In the genomic region with DNA sequence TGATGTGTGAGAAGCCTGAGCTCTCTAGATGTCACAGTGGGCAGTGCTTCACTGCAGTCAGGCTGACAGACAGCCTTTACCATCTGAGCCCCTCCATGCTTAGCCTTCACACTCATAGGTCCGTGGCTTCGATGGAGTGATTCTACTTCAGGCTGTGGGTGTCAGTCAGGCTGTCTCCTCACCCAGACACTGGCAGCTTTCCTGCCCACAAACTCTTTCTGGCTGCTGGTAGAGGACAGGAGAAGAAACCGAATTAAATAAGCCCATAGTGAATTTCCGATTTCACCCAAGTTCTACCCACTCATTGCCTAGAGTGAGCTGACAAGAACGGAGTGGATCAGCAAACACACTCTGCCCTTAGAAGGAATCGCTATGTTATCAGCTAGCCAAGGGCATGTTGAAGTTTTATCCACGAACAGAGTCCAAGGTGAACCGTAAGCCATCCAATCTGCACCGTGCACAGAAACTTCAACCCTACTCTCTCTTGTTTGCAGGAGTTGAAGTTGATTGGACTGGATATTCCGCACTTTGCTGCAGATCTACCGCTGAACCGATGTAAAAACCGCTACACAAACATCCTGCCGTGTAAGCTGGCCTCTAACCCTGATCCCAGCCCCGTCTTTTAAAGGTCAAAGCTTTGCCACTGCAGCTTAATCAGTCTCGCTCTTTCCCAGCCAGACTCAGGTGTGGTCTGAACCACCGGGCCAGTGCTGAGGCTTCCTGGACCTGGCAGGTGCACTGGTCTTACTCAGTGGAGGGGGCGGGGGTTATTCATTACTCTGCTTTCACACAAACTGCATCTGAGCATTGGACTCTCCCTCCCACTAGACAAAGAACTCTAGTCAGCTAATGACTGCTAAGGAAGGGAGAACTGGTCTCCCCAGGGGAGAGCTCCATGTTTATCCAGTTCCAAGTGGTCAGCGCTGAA, we compare ENCODE assay signal across 18 mouse cellular contexts.
DNase-seq lines count a peak whose midpoint lies in the region; ATAC-seq and TF ChIP-seq lines count a peak whose summit lies in the region.
"Had no signal": no experiment of that assay in that cellular context is flagged by ENCODE, and none has a peak within 500 bp of the region (broad histone marks: within the 10 kb centered on the region; RNA-seq: fewer than 3 reads in every experiment).

No protein-coding gene starts in this region.

- 68% methylated on average over 19 of the region's 19 CpGs for WGBS in kidney, embryonic 15.5 days
- WGBS in limb, embryonic 15.5 days = 81% methylated on average over 19 of the region's 19 CpGs
- WGBS in limb, embryonic 10.5 days = 88% methylated on average over 19 of the region's 19 CpGs
- 62% methylated on average over 19 of the region's 19 CpGs for WGBS in intestine, embryonic 16.5 days
- WGBS in hindbrain, postnatal 0 days = 87% methylated on average over 19 of the region's 19 CpGs

- TF ChIP-seq CTCF in hindbrain, postnatal 0 days (IDR thresholded peaks at IDR 0.05; ENCODE audit: low read depth) = no peak

- no peaks in the 10 kb centered on the region for H3K36me3 ChIP-seq in kidney, embryonic 15.5 days
- H3K36me3 ChIP-seq in limb, embryonic 15.5 days = no peaks in the 10 kb centered on the region
- H3K36me3 ChIP-seq in limb, embryonic 10.5 days = no peaks in the 10 kb centered on the region
- H3K36me3 ChIP-seq in intestine, embryonic 16.5 days (ENCODE audit: control insufficient read depth, insufficient read depth, low read length) = no peaks in the 10 kb centered on the region
- H3K36me3 ChIP-seq in hindbrain, postnatal 0 days (ENCODE audit: insufficient read depth, low read length) = 0 out of 2 replicates have a peak, but pooled peaks cover 6% of the 10 kb centered on the region

- no peak overlapping the region for H3K4me2 ChIP-seq in kidney, embryonic 15.5 days
- no peak overlapping the region for H3K4me2 ChIP-seq in limb, embryonic 15.5 days
- 0 out of 2 replicates have a peak overlapping the region, but pooled peaks have one; percentile 6 for H3K4me2 ChIP-seq in intestine, embryonic 16.5 days (ENCODE audit: low read depth, low read length)
- no peak overlapping the region for H3K4me2 ChIP-seq in hindbrain, postnatal 0 days (ENCODE audit: low read depth, low read length)
- H3K4me2 ChIP-seq: forebrain, embryonic 15.5 days; hindbrain, embryonic 13.5 days; liver, embryonic 11.5 days had no signal

- peak; percentile 69 for ATAC-seq in kidney, embryonic 15.5 days (replicated peaks; ENCODE audit: low FRiP score)
- peak; percentile 24; the same call in 1 of the 2 replicates for ATAC-seq in limb, embryonic 15.5 days (ENCODE audit: insufficient number of reproducible peaks, low FRiP score, low TSS enrichment, low read depth)
- ATAC-seq in intestine, embryonic 16.5 days = peak; percentile 84
- no peak for ATAC-seq in hindbrain, postnatal 0 days
- ATAC-seq: forebrain, embryonic 15.5 days had no signal

- DNase-seq in kidney, adult 18-20 months = no peak
- DNase-seq in limb, embryonic 10.5 days (ENCODE audit: low spot score) = no peak
- no peak for DNase-seq in cerebellum, postnatal 4 days (ENCODE audit: low spot score in 2 of 2)
- no peak for DNase-seq in hindbrain, postnatal 0 days (ENCODE audit: low spot score)
- DNase-seq: cerebellum, postnatal 10 days; heart, adult 18-20 months; heart, postnatal 10 days; kidney, adult 8-10 months; kidney, postnatal 4 days; lung, adult 2 months; lung, postnatal 36 days; thymus, adult 2 months had no signal

- no peak overlapping the region for H3K27ac ChIP-seq in kidney, embryonic 15.5 days
- H3K27ac ChIP-seq in limb, embryonic 15.5 days = no peak overlapping the region
- no peak overlapping the region for H3K27ac ChIP-seq in limb, embryonic 10.5 days
- H3K27ac ChIP-seq in intestine, embryonic 16.5 days (ENCODE audit: low read length) = no peak overlapping the region
- H3K27ac ChIP-seq in hindbrain, postnatal 0 days = no peak overlapping the region
- H3K27ac ChIP-seq: forebrain, embryonic 15.5 days; hindbrain, embryonic 13.5 days had no signal

- no peak overlapping the region for H3K4me3 ChIP-seq in kidney, embryonic 15.5 days (replicated peaks)
- H3K4me3 ChIP-seq in limb, embryonic 15.5 days = no peak overlapping the region
- no peak overlapping the region for H3K4me3 ChIP-seq in limb, embryonic 10.5 days
- no peak overlapping the region for H3K4me3 ChIP-seq in intestine, embryonic 16.5 days (ENCODE audit: low read length)
- H3K4me3 ChIP-seq in hindbrain, postnatal 0 days (ENCODE audit: low read length) = no peak overlapping the region
- H3K4me3 ChIP-seq: forebrain, embryonic 15.5 days; hindbrain, embryonic 13.5 days had no signal

- no peak overlapping the region for H3K9ac ChIP-seq in kidney, embryonic 15.5 days
- no peak overlapping the region for H3K9ac ChIP-seq in limb, embryonic 15.5 days
- no peak overlapping the region for H3K9ac ChIP-seq in intestine, embryonic 16.5 days (ENCODE audit: low read depth, low read length)
- H3K9ac ChIP-seq in hindbrain, postnatal 0 days (replicated peaks; ENCODE audit: low read length) = no peak overlapping the region
- H3K9ac ChIP-seq: forebrain, embryonic 15.5 days; hindbrain, embryonic 13.5 days had no signal

- no peaks in the 10 kb centered on the region for H3K27me3 ChIP-seq in kidney, embryonic 15.5 days
- H3K27me3 ChIP-seq in limb, embryonic 15.5 days = no peaks in the 10 kb centered on the region
- no peaks in the 10 kb centered on the region for H3K27me3 ChIP-seq in limb, embryonic 10.5 days (ENCODE audit: low read depth, poor library complexity, severe bottlenecking)
- no peaks in the 10 kb centered on the region for H3K27me3 ChIP-seq in intestine, embryonic 16.5 days (replicated peaks; ENCODE audit: control insufficient read depth, insufficient read depth, low read length)
- no peaks in the 10 kb centered on the region for H3K27me3 ChIP-seq in hindbrain, postnatal 0 days (ENCODE audit: insufficient read depth, low read length)

- no peaks in the 10 kb centered on the region for H3K9me3 ChIP-seq in kidney, embryonic 15.5 days (replicated peaks)
- no peaks in the 10 kb centered on the region for H3K9me3 ChIP-seq in limb, embryonic 15.5 days
- no peaks in the 10 kb centered on the region for H3K9me3 ChIP-seq in limb, embryonic 10.5 days (replicated peaks)
- H3K9me3 ChIP-seq in intestine, embryonic 16.5 days (ENCODE audit: control insufficient read depth, low read length) = no peaks in the 10 kb centered on the region
- H3K9me3 ChIP-seq in hindbrain, postnatal 0 days (ENCODE audit: low read length) = no peaks in the 10 kb centered on the region
- H3K9me3 ChIP-seq: forebrain, embryonic 15.5 days; hindbrain, embryonic 13.5 days had no signal

- peaks cover 13% of the 10 kb centered on the region; the same call in 1 of the 2 replicates for H3K4me1 ChIP-seq in kidney, embryonic 15.5 days
- no peaks in the 10 kb centered on the region for H3K4me1 ChIP-seq in limb, embryonic 15.5 days
- 0 out of 2 replicates have a peak, but pooled peaks cover 3% of the 10 kb centered on the region for H3K4me1 ChIP-seq in limb, embryonic 10.5 days
- 0 out of 2 replicates have a peak, but pooled peaks cover 3% of the 10 kb centered on the region for H3K4me1 ChIP-seq in intestine, embryonic 16.5 days (ENCODE audit: control insufficient read depth, insufficient read depth, low read length)
- H3K4me1 ChIP-seq in hindbrain, postnatal 0 days (ENCODE audit: insufficient read depth, low read length) = peaks cover 2% of the 10 kb centered on the region; the same call in 1 of the 2 replicates
